Mouse (Mus musculus) erythroblast, embryonic 14.5 days (primary cell): ENCODE data around the gene Il11.

Source experiments
- GATA1 ChIP-seq: IDR thresholded peaks from 2 replicates; pipeline ENCODE4 v1.6.1; 2012; ENCODE audit warnings: low read length, inconsistent platforms, mixed read lengths
- TAL1 ChIP-seq: IDR thresholded peaks from 3 replicates; pipeline ENCODE4 v1.6.1; 2012; ENCODE audit warnings: low read length, inconsistent platforms, mixed read lengths

DNA sequence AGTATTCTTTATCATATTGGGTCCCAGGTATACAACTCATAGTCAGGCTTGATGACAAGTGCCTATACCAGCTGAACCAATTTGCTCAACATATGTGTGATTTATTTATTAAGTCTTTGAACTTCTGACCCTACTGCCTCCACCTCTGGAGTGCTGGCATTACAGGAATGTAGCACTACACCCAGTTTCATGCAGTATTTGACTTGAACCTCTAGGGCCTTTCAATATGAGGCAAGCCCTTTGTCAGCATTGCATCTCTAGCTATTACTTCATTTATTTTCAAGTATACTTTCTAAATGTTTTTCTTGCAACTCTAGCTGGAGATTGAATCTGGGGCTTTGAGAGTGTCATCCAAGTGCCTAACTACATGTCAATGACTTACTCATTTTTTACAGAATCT, 19.6 kb upstream of the Il11 start:
- TF ChIP-seq GATA1 (no peak), TAL1 (no peak)
